Mouse (Mus musculus) cerebellum, adult 2 months (tissue): Measurements from ENCODE around the gene Nid2. TPM values are rescaled to one million over a fixed set of nuclear protein-coding genes. Genes with fewer than 3 reads are reported as not detected.

Experiments
- DNase-seq, 2 experiments: peaks; one replicate each; pipeline ENCODE4 v3.0.0; 2021
- H3K27ac ChIP-seq: fragments of 200-500 bp; 2 replicates; pipeline ENCODE4 v1.5.1; 2012; ENCODE audit warnings: low read length, control low read depth, inconsistent platforms; ENCODE audit not compliant: insufficient read depth
- H3K27me3 ChIP-seq: fragments of 200-500 bp; 2 replicates; pipeline ENCODE4 v1.6.1; 2012; ENCODE audit warnings: inconsistent platforms, mild to moderate bottlenecking, low read length, moderate library complexity; ENCODE audit not compliant: control insufficient read depth, insufficient read depth
- H3K4me1 ChIP-seq: fragments of 200-500 bp; 2 replicates; pipeline ENCODE4 v1.6.1; 2011; ENCODE audit warnings: low read length; ENCODE audit not compliant: control insufficient read depth, insufficient read depth
- H3K4me3 ChIP-seq: fragments of 200-500 bp; replicated peaks from 2 replicates; pipeline ENCODE3; 2011; ENCODE audit warnings: mild to moderate bottlenecking, low read depth, low read length, control low read depth; ENCODE audit not compliant: insufficient read depth
- CTCF ChIP-seq: fragments of 200-500 bp; IDR thresholded peaks from 2 replicates; pipeline ENCODE4 v1.5.1; 2011; ENCODE audit warnings: low read depth, mild to moderate bottlenecking, control low read depth, low read length, moderate library complexity, borderline replicate concordance; ENCODE audit not compliant: insufficient read depth
- POLR2A ChIP-seq: fragments of 200-500 bp; IDR thresholded peaks from 2 replicates; pipeline ENCODE4 v1.6.1; 2011; ENCODE audit warnings: low read length, control low read depth, borderline replicate concordance; ENCODE audit not compliant: insufficient read depth
- WGBS: fragments of 180-500 bp; shearing (Covaris S2); methylation state at CpG from one replicate; pipeline ENCODE4 v1.1.7; 2018; 5-methylcytosine and 5-hydroxymethylcytosine counted together
- polyA plus RNA-seq: library from polyadenylated mRNA; depleted of rRNA; stranded (reverse); fragments of >200 nt; gene quantifications from 2 replicates; pipeline ENCODE4 v1.2.3, GENCODE M21; 2012

The Nid2 gene
- polyA plus RNA-seq, 1 experiment = 1.5 TPM

- no peak for DNase-seq
- Histone ChIP-seq H3K27me3 (no peaks in the 10 kb centered on the region), H3K4me1 (no peaks in the 10 kb centered on the region), H3K27ac (no peak overlapping the region), H3K4me3 (no peak overlapping the region)
- 73% methylated on average over 9 of the region's 9 CpGs for WGBS
- TF ChIP-seq CTCF (no peak), POLR2A (no peak)
These were observed 14.7 kb downstream of the Nid2 start for GRCm38 (mm10) chr14:19765539-19766379.

GRCm38 (mm10) chr14:19766380-19766649, 15.2 kb downstream of the Nid2 start:
- H3K4me3 ChIP-seq = no peak overlapping the region
- no peaks in the 10 kb centered on the region for H3K4me1 ChIP-seq
- H3K27me3 ChIP-seq = no peaks in the 10 kb centered on the region
- no peak overlapping the region for H3K27ac ChIP-seq
- TF ChIP-seq CTCF (no peak), POLR2A (no peak)
- 76% methylated on average over 1 of the region's 1 CpGs for WGBS
- DNase-seq = no peak

- Histone ChIP-seq H3K27me3 (no peaks in the 10 kb centered on the region), H3K4me1 (no peaks in the 10 kb centered on the region), H3K27ac (no peak overlapping the region), H3K4me3 (no peak overlapping the region)
- TF ChIP-seq POLR2A (no peak), CTCF (no peak)
- DNase-seq = no peak
- 93% methylated on average over 6 of the region's 6 CpGs for WGBS
These were observed 17.6 kb downstream of the Nid2 start for GRCm38 (mm10) chr14:19768648-19769047.

- Histone ChIP-seq H3K27ac (no peak overlapping the region), H3K4me1 (no peaks in the 10 kb centered on the region), H3K27me3 (no peaks in the 10 kb centered on the region), H3K4me3 (no peak overlapping the region)
- no peak for TF ChIP-seq POLR2A
- no peak for TF ChIP-seq CTCF
- no peak for DNase-seq
- 26% methylated on average over 6 of the region's 6 CpGs for WGBS
These were observed 18.6 kb downstream of the Nid2 start for GRCm38 (mm10) chr14:19769441-19770200.

GRCm38 (mm10) chr14:19771173-19771572, 20.1 kb downstream of the Nid2 start:
- no peak for DNase-seq

GRCm38 (mm10) chr14:19774036-19774628, 23.1 kb downstream of the Nid2 start:
- TF ChIP-seq POLR2A (no peak), CTCF (no peak)
- no peak overlapping the region for H3K27ac ChIP-seq
- no peak overlapping the region for H3K4me3 ChIP-seq
- DNase-seq = no peak
- WGBS = 85% methylated on average over 13 of the region's 13 CpGs
- H3K27me3 ChIP-seq = no peaks in the 10 kb centered on the region
- H3K4me1 ChIP-seq = no peaks in the 10 kb centered on the region

More at GRCm38 (mm10) chr14:19771173-19771572, 20.1 kb downstream of the Nid2 start:
- Histone ChIP-seq H3K27me3 (no peaks in the 10 kb centered on the region), H3K4me1 (no peaks in the 10 kb centered on the region), H3K4me3 (no peak overlapping the region), H3K27ac (no peak overlapping the region)
- 73% methylated on average over 7 of the region's 7 CpGs for WGBS
- TF ChIP-seq POLR2A (no peak), CTCF (no peak)

- Histone ChIP-seq H3K27ac (no peak overlapping the region), H3K4me3 (no peak overlapping the region), H3K4me1 (no peaks in the 10 kb centered on the region), H3K27me3 (no peaks in the 10 kb centered on the region)
- TF ChIP-seq CTCF (no peak), POLR2A (no peak)
- WGBS = 95% methylated on average over 4 of the region's 4 CpGs
- DNase-seq = no peak
These were observed 24.4 kb downstream of the Nid2 start for GRCm38 (mm10) chr14:19775491-19775890.

- over 99% methylated on average over 5 of the region's 5 CpGs for WGBS
- H3K4me1 ChIP-seq = no peaks in the 10 kb centered on the region
These were observed 25.1 kb downstream of the Nid2 start for GRCm38 (mm10) chr14:19776179-19776578.

More at GRCm38 (mm10) chr14:19776179-19776578, 25.1 kb downstream of the Nid2 start:
- TF ChIP-seq CTCF (no peak), POLR2A (no peak)
- no peak overlapping the region for H3K27ac ChIP-seq
- no peak for DNase-seq
- no peak overlapping the region for H3K4me3 ChIP-seq
- no peaks in the 10 kb centered on the region for H3K27me3 ChIP-seq
